Mouse (Mus musculus) kidney, embryonic 16.5 days (tissue): ENCODE measurements at regions not wholly inside any gene's neighbourhood (a gene's known extent, or its start where the extent isn't known, plus 50 kb on each side); places are given as distances from the start of the nearest gene placed in this dataset.

Experiments
- ATAC-seq: fragments of 200-750 bp; cut with Nextera tagmentation; 2 replicates; pipeline ENCODE4 v1.8.0; 2017; ENCODE audit warnings: moderate TSS enrichment; ENCODE audit not compliant: low FRiP score, low TSS enrichment
- H3K27ac ChIP-seq: fragments of 300-500 bp; sonication (generic); 2 replicates; pipeline ENCODE4 v1.5.1; 2014; ENCODE audit warnings: low read length
- H3K27me3 ChIP-seq: fragments of 300-500 bp; sonication (generic); 2 replicates; pipeline ENCODE4 v1.6.1; 2014; ENCODE audit warnings: low read length, control low read depth, mixed read lengths; ENCODE audit not compliant: insufficient read depth
- H3K36me3 ChIP-seq: fragments of 300-500 bp; sonication (generic); 2 replicates; pipeline ENCODE4 v1.6.1; 2014; ENCODE audit warnings: low read length, control low read depth, mixed read lengths; ENCODE audit not compliant: insufficient read depth
- H3K4me1 ChIP-seq: fragments of 300-500 bp; sonication (generic); 2 replicates; pipeline ENCODE4 v1.6.1; 2014; ENCODE audit warnings: low read length, control low read depth, mixed read lengths; ENCODE audit not compliant: insufficient read depth
- H3K4me2 ChIP-seq: fragments of 300-500 bp; sonication (generic); replicated peaks from 2 replicates; pipeline ENCODE4 v1.6.1; 2014; ENCODE audit warnings: low read depth, low read length
- H3K4me3 ChIP-seq: fragments of 300-500 bp; sonication (generic); 2 replicates; pipeline ENCODE4 v1.5.1; 2014; ENCODE audit warnings: mild to moderate bottlenecking, low read length
- H3K9ac ChIP-seq: fragments of 300-500 bp; sonication (generic); replicated peaks from 2 replicates; pipeline ENCODE4 v1.6.1; 2014; ENCODE audit warnings: low read length
- H3K9me3 ChIP-seq: fragments of 300-500 bp; sonication (generic); 2 replicates; pipeline ENCODE4 v1.6.1; 2016; ENCODE audit warnings: low read length, control low read depth
- WGBS: fragments of 180-500 bp; shearing (Covaris S2); extraction: QIAGEN DNeasy Blood & Tissue Kit; methylation state at CpG from one replicate; pipeline ENCODE4 v1.1.7; 2014; 5-methylcytosine and 5-hydroxymethylcytosine counted together

- H3K27me3 ChIP-seq, result no peaks in the 10 kb centered on the region
Measured at GRCm38 (mm10) chr8:42973619-42974539, 167.4 kb downstream of the Triml1 start.

GRCm38 (mm10) chr8:42972545-42972944, 168.7 kb downstream of the Triml1 start:
- no peak overlapping the region for H3K27ac ChIP-seq
- no peaks in the 10 kb centered on the region for H3K27me3 ChIP-seq
- no peaks in the 10 kb centered on the region for H3K9me3 ChIP-seq
- no peak overlapping the region for H3K9ac ChIP-seq
- H3K4me2 ChIP-seq, result no peak overlapping the region
- H3K4me1 ChIP-seq, result 0 out of 2 replicates have a peak, but pooled peaks cover 3% of the 10 kb centered on the region
- no peak for ATAC-seq
- no peaks in the 10 kb centered on the region for H3K36me3 ChIP-seq
- 75% methylated on average over 4 of the region's 4 CpGs for WGBS
- H3K4me3 ChIP-seq, result no peak overlapping the region

More at GRCm38 (mm10) chr8:42973619-42974539, 167.4 kb downstream of the Triml1 start:
- no peak overlapping the region for H3K4me2 ChIP-seq
- H3K9ac ChIP-seq, result no peak overlapping the region
- no peak for ATAC-seq
- H3K9me3 ChIP-seq, result no peaks in the 10 kb centered on the region
- no peak overlapping the region for H3K4me3 ChIP-seq
- 77% methylated on average over 18 of the region's 18 CpGs for WGBS
- no peak overlapping the region for H3K27ac ChIP-seq
- H3K4me1 ChIP-seq, result no peaks in the 10 kb centered on the region
- no peaks in the 10 kb centered on the region for H3K36me3 ChIP-seq

- no peak overlapping the region for H3K9ac ChIP-seq
- no peaks in the 10 kb centered on the region for H3K36me3 ChIP-seq
- no peak overlapping the region for H3K27ac ChIP-seq
- no peak overlapping the region; the same call in 1 of the 2 replicates for H3K4me2 ChIP-seq
- H3K4me3 ChIP-seq, result no peak overlapping the region
- 31% methylated on average over 8 of the region's 8 CpGs for WGBS
- no peaks in the 10 kb centered on the region for H3K27me3 ChIP-seq
- no peaks in the 10 kb centered on the region for H3K9me3 ChIP-seq
- ATAC-seq, result peak; percentile 51; the same call in 1 of the 2 replicates
- H3K4me1 ChIP-seq, result 0 out of 2 replicates have a peak, but pooled peaks cover 3% of the 10 kb centered on the region
Measured at GRCm38 (mm10) chr8:42967862-42968395, 173.4 kb downstream of the Triml1 start.

GRCm38 (mm10) chr8:42964507-42964906, 176.8 kb downstream of the Triml1 start:
- 33% methylated on average over 2 of the region's 2 CpGs for WGBS
- no peak overlapping the region for H3K4me3 ChIP-seq

GRCm38 (mm10) chr8:42958052-42958805, 183.1 kb downstream of the Triml1 start:
- no peak overlapping the region for H3K9ac ChIP-seq
- H3K4me1 ChIP-seq, result no peaks in the 10 kb centered on the region
- no peak overlapping the region for H3K27ac ChIP-seq
- no peak overlapping the region for H3K4me3 ChIP-seq
- H3K4me2 ChIP-seq, result no peak overlapping the region
- H3K36me3 ChIP-seq, result no peaks in the 10 kb centered on the region
- 0 out of 2 replicates have a peak, but pooled peaks cover 4% of the 10 kb centered on the region for H3K9me3 ChIP-seq
- no peaks in the 10 kb centered on the region for H3K27me3 ChIP-seq
- no peak for ATAC-seq
- WGBS, result 82% methylated on average over 11 of the region's 11 CpGs

More at GRCm38 (mm10) chr8:42964507-42964906, 176.8 kb downstream of the Triml1 start:
- Histone ChIP-seq H3K9me3 (no peaks in the 10 kb centered on the region), H3K36me3 (no peaks in the 10 kb centered on the region), H3K27ac (no peak overlapping the region), H3K4me1 (0 out of 2 replicates have a peak, but pooled peaks cover 3% of the 10 kb centered on the region), H3K9ac (no peak overlapping the region), H3K4me2 (no peak overlapping the region), H3K27me3 (no peaks in the 10 kb centered on the region)
- ATAC-seq, result peak; percentile 39; the same call in 1 of the 2 replicates

- Histone ChIP-seq H3K4me1 (no peaks in the 10 kb centered on the region), H3K27ac (no peak overlapping the region), H3K4me2 (no peak overlapping the region), H3K4me3 (no peak overlapping the region), H3K36me3 (no peaks in the 10 kb centered on the region), H3K9me3 (no peaks in the 10 kb centered on the region), H3K27me3 (no peaks in the 10 kb centered on the region), H3K9ac (no peak overlapping the region)
- WGBS, result 96% methylated on average over 3 of the region's 3 CpGs
- no peak for ATAC-seq
Measured at GRCm38 (mm10) chr8:42932609-42933008, 208.7 kb downstream of the Triml1 start.

GRCm38 (mm10) chr8:42891658-42892057, 249.6 kb downstream of the Triml1 start:
- ATAC-seq, result no peak
- Histone ChIP-seq H3K27me3 (no peaks in the 10 kb centered on the region), H3K27ac (no peak overlapping the region), H3K4me2 (no peak overlapping the region), H3K36me3 (no peaks in the 10 kb centered on the region), H3K9me3 (no peaks in the 10 kb centered on the region), H3K4me1 (no peaks in the 10 kb centered on the region), H3K9ac (no peak overlapping the region), H3K4me3 (no peak overlapping the region)
- WGBS, result 84% methylated on average over 5 of the region's 5 CpGs

GRCm38 (mm10) chr8:42886516-42886915, 254.8 kb downstream of the Triml1 start:
- Histone ChIP-seq H3K36me3 (no peaks in the 10 kb centered on the region), H3K27ac (no peak overlapping the region), H3K4me1 (no peaks in the 10 kb centered on the region), H3K4me3 (no peak overlapping the region), H3K4me2 (no peak overlapping the region), H3K9me3 (no peaks in the 10 kb centered on the region), H3K9ac (no peak overlapping the region), H3K27me3 (no peaks in the 10 kb centered on the region)
- ATAC-seq, result no peak
- 91% methylated on average over 2 of the region's 2 CpGs for WGBS

GRCm38 (mm10) chr8:42870262-42870661, 271.0 kb downstream of the Triml1 start:
- no peaks in the 10 kb centered on the region for H3K36me3 ChIP-seq
- no peaks in the 10 kb centered on the region for H3K9me3 ChIP-seq
- H3K9ac ChIP-seq, result no peak overlapping the region
- H3K27ac ChIP-seq, result no peak overlapping the region
- no peak overlapping the region for H3K4me2 ChIP-seq
- WGBS, result 83% methylated on average over 3 of the region's 3 CpGs
- no peak for ATAC-seq
- no peaks in the 10 kb centered on the region for H3K27me3 ChIP-seq
- no peaks in the 10 kb centered on the region for H3K4me1 ChIP-seq
- no peak overlapping the region for H3K4me3 ChIP-seq
